Mouse (Mus musculus) kidney, postnatal 25 days (tissue): ENCODE data around the gene Atg4c.
A peak's percentile ranks its signal among the peaks of the same experiment; 100 is the strongest.

Experiments used
- DNase-seq, 2 experiments: peaks; one replicate each; pipeline ENCODE4 v3.0.0; 2021; ENCODE audit warnings: mixed read lengths in 2 of 2

Gene Atg4c

DNA sequence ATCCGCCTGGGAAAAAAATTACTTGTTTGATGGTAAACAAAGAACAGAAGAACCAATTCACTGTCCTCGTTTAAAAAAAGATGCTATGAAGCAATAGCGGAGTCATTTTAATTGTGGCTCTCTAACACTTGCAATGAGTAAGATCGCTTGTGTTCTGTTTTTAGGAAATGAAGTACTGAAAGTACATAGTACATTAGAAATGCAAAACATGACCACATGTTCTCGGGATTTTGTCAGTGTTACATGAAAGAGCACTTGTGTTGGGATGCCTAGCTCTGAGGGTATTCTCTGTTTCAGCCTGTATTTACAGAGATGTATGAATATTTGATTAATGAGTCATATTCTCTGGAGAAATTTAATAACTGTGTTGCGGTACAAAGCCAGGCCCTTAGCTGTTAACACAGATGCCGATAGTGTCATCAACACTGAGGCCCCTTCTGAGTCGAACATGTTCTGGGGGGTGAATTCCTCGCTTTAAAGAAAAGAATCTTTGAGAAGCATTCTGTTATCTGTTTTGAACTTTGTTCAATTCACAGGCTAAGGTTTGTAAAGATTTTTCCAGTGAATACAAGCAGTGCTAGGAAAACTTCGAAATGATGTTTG lies 73.2 kb downstream of the Atg4c start:
- no peak for DNase-seq

DNA sequence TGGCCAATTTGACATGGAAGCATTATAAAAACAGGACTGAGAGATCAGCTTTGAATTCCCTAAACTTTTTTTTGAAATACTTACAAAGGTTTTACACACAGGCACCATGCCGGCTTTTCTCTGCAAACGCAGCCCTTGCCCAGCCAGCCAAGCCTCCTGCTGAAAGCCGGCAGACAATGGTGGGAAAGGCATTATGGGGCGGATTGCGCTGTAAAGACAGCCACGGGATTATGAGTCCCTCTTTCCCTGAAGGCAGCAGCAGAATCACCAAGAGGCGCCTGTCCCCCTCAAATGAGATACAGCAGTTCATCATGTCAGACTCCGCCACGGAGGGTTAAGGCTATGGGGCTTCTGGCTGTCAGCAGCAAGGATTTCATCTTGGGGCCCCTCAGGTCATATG lies 79.1 kb downstream of the Atg4c start:
- DNase-seq: no peak

DNA sequence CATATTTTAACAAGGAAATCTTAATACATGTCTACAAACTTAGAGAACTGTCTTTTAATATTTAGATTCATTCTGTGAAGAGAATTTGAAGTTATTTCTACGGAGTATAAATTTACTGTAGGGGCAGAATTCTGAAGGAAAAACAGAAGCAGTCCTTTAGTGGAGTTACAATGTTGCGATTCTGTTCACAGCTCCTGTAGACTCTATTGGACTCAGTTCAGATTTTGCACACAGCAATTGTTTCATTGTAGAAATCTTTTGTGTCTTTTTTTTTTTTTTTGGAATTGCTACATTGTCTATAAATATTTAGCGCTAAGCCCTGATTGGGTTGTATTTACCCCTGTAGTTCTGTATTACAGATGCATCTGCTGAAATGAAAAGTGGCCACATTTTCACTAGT lies 79.7 kb downstream of the Atg4c start:
- DNase-seq: no peak

DNA sequence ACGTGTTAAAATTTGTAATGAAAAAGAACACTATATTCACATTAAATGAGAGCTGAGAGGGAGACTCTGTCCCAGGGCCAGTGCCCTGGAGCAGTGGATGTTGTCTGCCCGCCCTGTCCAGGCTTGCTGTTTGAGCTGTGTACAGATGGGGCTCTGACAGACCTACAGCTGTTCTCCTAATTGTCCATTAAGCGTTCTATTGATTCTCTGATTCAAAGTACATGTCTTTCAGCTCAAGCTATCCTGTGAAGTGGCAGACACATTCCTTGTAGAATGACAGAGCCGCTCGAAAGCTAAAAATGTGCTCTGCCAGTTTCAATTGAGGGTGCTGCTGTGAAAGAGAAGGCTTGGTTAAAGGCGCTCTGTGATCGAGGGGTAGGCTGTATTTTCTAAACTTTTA lies 80.2 kb downstream of the Atg4c start:
- DNase-seq: no peak

DNA sequence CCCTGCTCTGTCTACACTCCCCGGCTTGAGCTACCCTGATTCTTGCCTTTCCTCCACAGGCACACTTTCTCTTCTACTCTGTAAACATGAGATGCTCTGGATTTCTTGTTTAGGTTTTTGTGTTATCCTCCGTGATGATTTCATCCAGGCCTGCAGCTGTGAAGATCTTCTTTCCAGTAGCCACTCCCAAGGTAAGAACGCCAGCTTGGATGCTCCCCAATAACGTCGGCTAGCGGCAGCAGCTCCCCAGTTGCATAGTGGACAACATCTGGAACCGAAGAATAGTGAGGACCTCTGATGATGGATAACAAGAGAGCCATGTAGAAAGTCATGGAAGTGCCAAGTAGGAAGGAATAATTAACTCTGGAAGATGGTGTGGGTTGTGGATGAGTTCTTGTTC lies 85.1 kb downstream of the Atg4c start:
- no peak for DNase-seq

DNA sequence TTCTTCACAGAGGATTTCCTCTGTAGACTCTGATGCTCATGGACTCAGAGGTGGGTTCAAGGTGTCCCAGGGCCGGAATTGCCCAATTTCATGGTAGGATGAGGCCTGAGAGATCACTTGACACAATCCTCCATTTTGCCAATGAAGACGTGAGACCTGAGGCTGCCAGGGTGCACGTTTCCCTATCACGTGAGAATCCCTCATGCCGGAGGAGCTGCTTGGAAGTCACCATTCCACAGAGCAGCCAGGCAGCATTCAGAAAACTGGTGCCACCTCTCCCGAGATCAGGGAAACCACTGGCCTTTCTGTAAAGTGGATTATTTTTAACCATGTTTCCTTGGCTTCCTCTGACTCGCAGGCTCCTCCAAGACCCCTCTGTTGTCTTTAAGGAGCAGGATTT lies 88.0 kb downstream of the Atg4c start:
- no peak for DNase-seq

DNA sequence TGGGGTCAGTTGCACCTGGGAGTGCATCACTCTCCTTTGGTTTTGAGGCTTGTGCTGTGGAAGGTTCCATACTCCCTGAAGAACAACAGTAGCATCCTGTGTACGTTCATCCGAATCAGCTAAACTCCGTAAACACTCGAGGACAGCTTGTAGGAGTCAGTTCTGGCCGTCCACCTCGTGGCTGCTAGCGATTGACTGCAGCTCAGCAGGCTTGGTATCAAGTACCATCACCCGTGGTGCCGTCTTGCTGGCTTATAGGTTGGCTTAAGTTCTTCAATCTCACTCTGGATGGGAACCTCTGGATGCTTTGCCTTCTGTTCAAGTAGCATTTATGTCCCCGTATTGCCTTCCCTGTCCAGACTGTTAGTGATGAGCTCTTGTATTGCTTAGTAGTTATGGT lies 95.6 kb downstream of the Atg4c start:
- DNase-seq: no peak

DNA sequence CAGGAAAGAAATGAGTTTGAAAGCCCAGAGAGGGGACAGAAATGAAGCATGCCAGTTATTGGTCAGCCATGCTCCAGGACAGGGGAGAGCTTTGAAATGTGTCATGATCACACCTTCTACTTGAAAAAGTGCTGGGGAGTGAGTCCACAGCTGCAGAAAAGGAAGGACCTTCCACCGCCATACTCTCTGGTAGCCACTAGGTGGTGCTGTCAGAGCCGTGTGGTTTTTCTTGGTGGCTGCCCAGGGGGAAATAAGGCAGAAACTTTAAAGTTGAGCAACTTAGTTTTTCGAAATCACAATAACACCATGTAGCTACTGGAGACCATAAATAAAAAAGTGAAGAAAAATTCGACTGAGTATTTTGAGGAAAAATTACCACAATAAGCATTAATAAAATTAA lies 104.9 kb downstream of the Atg4c start:
- peak in 1 of 2 experiments; percentile 44 for DNase-seq

DNA sequence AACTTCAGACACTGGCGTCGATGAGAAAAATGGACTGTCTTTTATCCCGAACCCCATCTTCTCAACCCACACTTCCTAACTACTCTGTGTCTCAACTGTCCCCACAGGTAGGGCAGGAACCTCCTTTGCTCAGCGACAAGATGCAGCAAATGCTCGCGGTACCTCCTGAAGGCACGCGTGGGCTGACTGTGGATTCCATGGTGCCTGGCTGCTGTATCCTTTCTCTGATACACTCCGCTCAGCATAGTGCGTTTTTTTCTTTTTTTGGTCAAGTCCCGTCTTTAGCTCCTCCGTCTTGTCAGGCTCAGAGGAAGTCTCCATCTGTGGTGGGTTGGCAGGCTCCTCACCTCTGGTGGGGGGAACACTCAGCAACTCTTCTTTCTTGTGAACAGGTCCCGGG lies 111.1 kb downstream of the Atg4c start:
- no peak for DNase-seq
